Mouse (Mus musculus) midbrain, embryonic 16.5 days (tissue): ENCODE results near the gene Arhgap15. TPM values are rescaled to one million over a fixed set of nuclear protein-coding genes. Genes with fewer than 3 reads are reported as not detected.

Experiments used
- ATAC-seq: fragments of 200-750 bp; cut with Nextera tagmentation; 2 replicates; pipeline ENCODE4 v1.8.0; 2017; ENCODE audit warnings: moderate TSS enrichment
- H3K27ac ChIP-seq: fragments of 300-500 bp; sonication (generic); 2 replicates; pipeline ENCODE4 v1.5.1; 2014; ENCODE audit warnings: mild to moderate bottlenecking, low read length, mixed read lengths
- H3K27me3 ChIP-seq: fragments of 300-500 bp; sonication (generic); 2 replicates; pipeline ENCODE4 v1.6.1; 2014; ENCODE audit warnings: low read depth, low read length, mixed read lengths; ENCODE audit not compliant: control insufficient read depth, insufficient read depth
- H3K36me3 ChIP-seq: fragments of 300-500 bp; sonication (generic); 2 replicates; pipeline ENCODE4 v1.6.1; 2014; ENCODE audit warnings: mild to moderate bottlenecking, low read length, moderate library complexity, mixed read lengths; ENCODE audit not compliant: control insufficient read depth, insufficient read depth
- H3K4me1 ChIP-seq: fragments of 300-500 bp; sonication (generic); 2 replicates; pipeline ENCODE4 v1.6.1; 2014; ENCODE audit warnings: mild to moderate bottlenecking, low read length, mixed read lengths; ENCODE audit not compliant: control insufficient read depth, insufficient read depth
- H3K4me2 ChIP-seq: fragments of 300-500 bp; sonication (generic); 2 replicates; pipeline ENCODE4 v1.6.1; 2014; ENCODE audit warnings: mild to moderate bottlenecking, low read length, mixed read lengths
- H3K4me3 ChIP-seq: fragments of 300-500 bp; sonication (generic); 2 replicates; pipeline ENCODE4 v1.5.1; 2014; ENCODE audit warnings: low read depth, mild to moderate bottlenecking, low read length, moderate library complexity, mixed read lengths
- H3K9ac ChIP-seq: fragments of 300-500 bp; sonication (generic); 2 replicates; pipeline ENCODE4 v1.6.1; 2014; ENCODE audit warnings: low read depth, low read length, mixed read lengths
- H3K9me3 ChIP-seq: fragments of 300-500 bp; sonication (generic); replicated peaks from 2 replicates; pipeline ENCODE4 v1.6.1; 2014; ENCODE audit warnings: mild to moderate bottlenecking, low read length, mixed read lengths; ENCODE audit not compliant: control insufficient read depth, poor library complexity, severe bottlenecking
- WGBS: fragments of 180-500 bp; shearing (Covaris S2); extraction: QIAGEN DNeasy Blood & Tissue Kit; methylation state at CpG from one replicate; pipeline ENCODE4 v1.1.7; 2014; 5-methylcytosine and 5-hydroxymethylcytosine counted together
- polyA plus RNA-seq: library from polyadenylated mRNA; unstranded; fragments of >200 nt; fragmentation: Nextera tagmentation; extraction: Ambion mirVana; gene quantifications from 2 replicates; pipeline ENCODE4 v1.2.1, GENCODE M21; 2015

Gene Arhgap15
- polyA plus RNA-seq, 1 experiment from 2014 or later, result 1.1 TPM

- peaks cover 3% of the 10 kb centered on the region; the same call in 1 of the 2 replicates for H3K4me1 ChIP-seq
- 19% methylated on average over 6 of the region's 6 CpGs for WGBS
- no peak overlapping the region for H3K9ac ChIP-seq
Measured at GRCm38 (mm10) chr2:44222176-44222753, 473.6 kb downstream of the Arhgap15 start.

GRCm38 (mm10) chr2:44234856-44235255 lies 486.2 kb downstream of the Arhgap15 start:
- WGBS, result 42% methylated on average over 1 of the region's 1 CpGs
- H3K27me3 ChIP-seq, result no peaks in the 10 kb centered on the region
- H3K36me3 ChIP-seq, result no peaks in the 10 kb centered on the region
- no peaks in the 10 kb centered on the region for H3K9me3 ChIP-seq
- H3K9ac ChIP-seq, result no peak overlapping the region
- H3K4me1 ChIP-seq, result no peaks in the 10 kb centered on the region
- H3K27ac ChIP-seq, result no peak overlapping the region
- no peak for ATAC-seq
- H3K4me2 ChIP-seq, result no peak overlapping the region
- H3K4me3 ChIP-seq, result no peak overlapping the region

More at GRCm38 (mm10) chr2:44222176-44222753, 473.6 kb downstream of the Arhgap15 start:
- Histone ChIP-seq H3K4me2 (no peak overlapping the region), H3K27me3 (no peaks in the 10 kb centered on the region), H3K4me3 (no peak overlapping the region), H3K36me3 (no peaks in the 10 kb centered on the region), H3K27ac (no peak overlapping the region), H3K9me3 (no peaks in the 10 kb centered on the region)
- ATAC-seq, result no peak

- H3K9ac ChIP-seq, result no peak overlapping the region
- H3K4me3 ChIP-seq, result no peak overlapping the region
- H3K9me3 ChIP-seq, result no peaks in the 10 kb centered on the region
- no peaks in the 10 kb centered on the region for H3K36me3 ChIP-seq
- H3K4me2 ChIP-seq, result no peak overlapping the region
- WGBS, result 42% methylated on average over 7 of the region's 7 CpGs
- ATAC-seq, result peak; percentile 32; the same call in 1 of the 2 replicates
- peaks cover 7% of the 10 kb centered on the region; the same call in 1 of the 2 replicates for H3K4me1 ChIP-seq
- no peak overlapping the region for H3K27ac ChIP-seq
- no peaks in the 10 kb centered on the region for H3K27me3 ChIP-seq
Measured at GRCm38 (mm10) chr2:44241657-44242454, 493.2 kb downstream of the Arhgap15 start.

GRCm38 (mm10) chr2:44242628-44243255 lies 494.1 kb downstream of the Arhgap15 start:
- Histone ChIP-seq H3K27ac (0 out of 2 replicates have a peak overlapping the region, but pooled peaks have one; percentile 13), H3K4me2 (no peak overlapping the region), H3K9me3 (no peaks in the 10 kb centered on the region), H3K27me3 (no peaks in the 10 kb centered on the region), H3K4me3 (no peak overlapping the region), H3K4me1 (peaks cover 7% of the 10 kb centered on the region; the same call in 1 of the 2 replicates), H3K36me3 (no peaks in the 10 kb centered on the region), H3K9ac (no peak overlapping the region)
- WGBS, result 63% methylated on average over 15 of the region's 15 CpGs
- ATAC-seq, result peak; percentile 66

- no peak overlapping the region for H3K4me2 ChIP-seq
- no peak overlapping the region for H3K4me3 ChIP-seq
- no peaks in the 10 kb centered on the region for H3K36me3 ChIP-seq
- H3K4me1 ChIP-seq, result no peaks in the 10 kb centered on the region
- no peaks in the 10 kb centered on the region for H3K9me3 ChIP-seq
- 68% methylated on average over 4 of the region's 4 CpGs for WGBS
- no peak for ATAC-seq
- no peaks in the 10 kb centered on the region for H3K27me3 ChIP-seq
- H3K27ac ChIP-seq, result no peak overlapping the region
- H3K9ac ChIP-seq, result no peak overlapping the region
Measured at GRCm38 (mm10) chr2:44255343-44255742, 506.7 kb downstream of the Arhgap15 start.

- H3K27me3 ChIP-seq, result no peaks in the 10 kb centered on the region
- no peaks in the 10 kb centered on the region for H3K36me3 ChIP-seq
- no peak for ATAC-seq
- no peaks in the 10 kb centered on the region for H3K9me3 ChIP-seq
- 90% methylated on average over 2 of the region's 2 CpGs for WGBS
- H3K4me3 ChIP-seq, result no peak overlapping the region
- no peak overlapping the region for H3K4me2 ChIP-seq
- H3K9ac ChIP-seq, result no peak overlapping the region
- no peaks in the 10 kb centered on the region for H3K4me1 ChIP-seq
- H3K27ac ChIP-seq, result no peak overlapping the region
Measured at GRCm38 (mm10) chr2:44257946-44258345, 509.3 kb downstream of the Arhgap15 start.

GRCm38 (mm10) chr2:44271455-44272346 lies 523.1 kb downstream of the Arhgap15 start:
- Histone ChIP-seq H3K27me3 (no peaks in the 10 kb centered on the region), H3K27ac (no peak overlapping the region), H3K4me1 (0 out of 2 replicates have a peak, but pooled peaks cover 3% of the 10 kb centered on the region), H3K9me3 (no peaks in the 10 kb centered on the region), H3K4me2 (0 out of 2 replicates have a peak overlapping the region, but pooled peaks have one; percentile 9), H3K36me3 (no peaks in the 10 kb centered on the region), H3K9ac (no peak overlapping the region), H3K4me3 (no peak overlapping the region)
- 30% methylated on average over 17 of the region's 17 CpGs for WGBS
- no peak for ATAC-seq

- no peaks in the 10 kb centered on the region for H3K9me3 ChIP-seq
- H3K27me3 ChIP-seq, result no peaks in the 10 kb centered on the region
- no peak overlapping the region for H3K27ac ChIP-seq
- no peak for ATAC-seq
- 0 out of 2 replicates have a peak, but pooled peaks cover 3% of the 10 kb centered on the region for H3K4me1 ChIP-seq
- H3K36me3 ChIP-seq, result no peaks in the 10 kb centered on the region
- no peak overlapping the region for H3K4me3 ChIP-seq
- no peak overlapping the region for H3K9ac ChIP-seq
- WGBS, result 68% methylated on average over 13 of the region's 13 CpGs
- no peak overlapping the region for H3K4me2 ChIP-seq
Measured at GRCm38 (mm10) chr2:44272606-44273005, 524.0 kb downstream of the Arhgap15 start.
